Mouse (Mus musculus) megakaryocyte, embryonic 14.5 days (primary cell): ENCODE results near the gene Papolg. TPM values are rescaled to one million over a fixed set of nuclear protein-coding genes. Genes with fewer than 3 reads are reported as not detected.
"Not testable (repeated sequence)": the region's sequence is repeated elsewhere in the genome, so short reads cannot be mapped to it uniquely, and the experiment has no call there.

Experiments
- H3K27me3 ChIP-seq: replicated peaks from 2 replicates; pipeline ENCODE3; 2012; ENCODE audit warnings: inconsistent platforms
- H3K36me3 ChIP-seq: replicated peaks from 2 replicates; pipeline ENCODE3; 2012; ENCODE audit warnings: low read length, inconsistent platforms, mixed read lengths
- H3K4me1 ChIP-seq: 2 replicates; pipeline ENCODE4 v1.6.1; 2012; ENCODE audit warnings: inconsistent platforms
- H3K4me3 ChIP-seq: replicated peaks from 2 replicates; pipeline ENCODE3; 2012; ENCODE audit warnings: moderate library complexity, mild to moderate bottlenecking, inconsistent platforms
- H3K9me3 ChIP-seq: 2 replicates; pipeline ENCODE4 v1.6.1; 2012; ENCODE audit warnings: inconsistent platforms
- FLI1 ChIP-seq: IDR thresholded peaks from 2 replicates; pipeline ENCODE4 v1.6.1; 2012; ENCODE audit warnings: low read length, inconsistent platforms, mixed read lengths
- GATA1 ChIP-seq: IDR thresholded peaks from 3 replicates; pipeline ENCODE4 v1.6.1; 2012; ENCODE audit warnings: mixed read lengths, low read length, inconsistent platforms, borderline replicate concordance
- polyA plus RNA-seq: library from polyadenylated mRNA; stranded (reverse); fragments of >175 nt; gene quantifications from 2 replicates; pipeline ENCODE4 v1.2.3, GENCODE M21; 2012; ENCODE audit warnings: low replicate concordance; ENCODE audit not compliant: insufficient read depth

Gene Papolg
- polyA plus RNA-seq = 0.39 and 0.91 TPM in 2 replicates

DNA sequence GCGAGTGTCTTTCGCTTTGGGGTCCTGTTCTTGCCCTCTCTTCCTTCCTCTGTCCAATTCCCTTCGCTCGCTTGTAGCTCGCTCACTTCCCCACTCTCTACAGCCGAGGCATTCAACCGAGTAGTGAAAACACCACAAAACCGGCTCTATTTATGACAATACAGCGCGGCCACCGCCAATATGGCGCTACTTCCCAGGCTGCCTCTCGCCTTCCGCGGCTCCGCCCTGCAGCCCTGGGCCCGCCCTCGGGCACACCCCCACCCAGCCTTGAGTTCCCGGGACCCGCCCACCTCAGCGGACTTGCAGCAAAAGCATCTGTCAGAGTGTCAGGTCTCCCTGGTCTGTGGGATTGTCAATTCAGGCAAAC is at the start of gene Papolg:
Gene Papolg (minus strand): TSS at position 194 of the 367 bp plus-strand sequence.
- Histone ChIP-seq H3K4me1 (peaks cover 11% of the 10 kb centered on the region; the same call in 1 of the 2 replicates), H3K27me3 (no peaks in the 10 kb centered on the region), H3K36me3 (peaks cover 20% of the 10 kb centered on the region), H3K4me3 (peak within 1 kb of the TSS; percentile 100), H3K9me3 (peaks cover 4% of the 10 kb centered on the region; the same call in 1 of the 2 replicates)
- TF ChIP-seq FLI1 = no peak
- no peak for TF ChIP-seq GATA1

DNA sequence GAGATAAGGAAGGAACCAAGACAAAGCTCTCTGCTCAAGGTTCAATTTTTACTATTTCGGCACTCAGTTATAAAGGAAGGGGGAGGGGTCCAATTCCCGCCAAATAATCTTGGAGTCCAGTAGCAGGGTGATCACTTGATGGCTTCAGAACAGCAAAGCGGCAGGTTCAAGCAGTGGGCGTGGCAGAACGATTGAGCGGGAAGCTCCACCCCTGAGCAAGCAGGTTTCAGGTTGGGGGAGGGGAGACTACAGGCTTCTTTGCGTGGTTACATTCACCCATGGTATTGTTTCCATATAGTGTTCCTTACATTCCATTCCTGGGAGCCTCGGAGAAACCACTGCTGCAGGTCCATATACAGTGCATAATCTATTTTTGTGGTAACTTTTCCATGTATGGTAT is 33.1 kb upstream of the Papolg start:
- H3K9me3 ChIP-seq, H3K4me3 ChIP-seq, H3K4me1 ChIP-seq, H3K36me3 ChIP-seq, H3K27me3 ChIP-seq: not testable (repeated sequence)

DNA sequence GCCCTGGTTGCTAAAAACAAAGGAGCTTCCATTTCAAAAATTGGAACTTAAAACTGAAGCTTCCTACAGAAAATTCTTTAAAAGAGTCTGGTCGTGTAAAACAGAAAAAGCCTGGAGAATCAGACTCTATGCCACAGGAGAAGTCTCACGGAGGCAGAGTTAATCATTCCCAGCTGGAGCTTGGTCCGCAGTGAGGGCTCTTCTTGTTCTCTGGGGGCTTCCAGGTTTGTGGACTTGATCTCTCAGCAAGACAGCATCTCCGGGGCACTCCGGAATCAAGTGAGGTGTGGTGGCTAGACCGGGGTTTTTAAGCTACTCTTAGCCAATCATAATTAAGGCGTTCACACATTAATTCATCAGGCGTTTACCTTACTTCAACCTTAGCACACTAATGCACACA is 32.6 kb upstream of the Papolg start:
- no peaks in the 10 kb centered on the region for H3K9me3 ChIP-seq
- H3K36me3 ChIP-seq = no peaks in the 10 kb centered on the region
- no peaks in the 10 kb centered on the region for H3K27me3 ChIP-seq
- H3K4me3 ChIP-seq = no peak overlapping the region
- TF ChIP-seq GATA1 (no peak), FLI1 (no peak)
- H3K4me1 ChIP-seq = no peaks in the 10 kb centered on the region

DNA sequence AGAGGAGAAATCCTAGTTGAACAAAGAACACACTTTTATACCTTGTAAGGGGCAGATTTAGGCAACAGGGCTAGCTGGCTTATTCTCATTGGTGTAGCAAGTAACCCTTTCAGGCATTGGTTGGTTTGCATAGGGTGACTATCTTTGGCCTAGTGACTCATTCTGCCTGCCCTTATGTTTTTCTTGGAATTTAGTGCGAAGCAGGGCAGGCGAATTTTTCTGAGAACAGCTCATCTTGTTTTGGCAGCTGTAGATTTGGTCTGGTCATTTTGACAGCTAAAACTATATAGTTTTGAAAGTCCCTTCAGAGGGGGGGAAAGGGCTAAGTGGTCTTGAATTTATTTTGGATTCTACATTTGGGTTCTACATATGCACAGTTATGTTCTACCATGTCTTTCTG is 18.8 kb upstream of the Papolg start:
- not testable (repeated sequence) for H3K36me3 ChIP-seq, H3K4me3 ChIP-seq, H3K27me3 ChIP-seq, H3K4me1 ChIP-seq, H3K9me3 ChIP-seq

DNA sequence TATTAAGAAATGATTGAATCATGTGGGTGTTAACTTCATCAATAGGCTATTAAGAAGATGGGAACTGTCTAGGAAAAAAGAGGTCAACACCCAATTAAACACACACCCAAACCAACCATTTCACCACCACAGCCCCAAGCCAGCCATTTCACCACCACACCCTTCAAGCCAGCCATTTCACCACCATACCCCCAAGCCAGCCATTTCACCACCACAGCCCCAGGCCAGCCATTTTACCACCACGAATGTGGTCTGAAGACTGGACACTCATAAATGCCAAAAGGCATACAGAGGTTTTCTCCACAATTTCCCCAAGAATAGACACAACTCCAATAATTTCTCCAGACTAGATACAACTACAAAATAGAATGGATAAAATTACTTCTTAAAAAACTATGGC is 8.9 kb upstream of the Papolg start:
- peaks cover 4% of the 10 kb centered on the region; the same call in 1 of the 2 replicates for H3K4me1 ChIP-seq
- TF ChIP-seq FLI1 (no peak), GATA1 (no peak)
- no peak overlapping the region for H3K4me3 ChIP-seq
- H3K27me3 ChIP-seq = no peaks in the 10 kb centered on the region
- H3K9me3 ChIP-seq = peaks cover 4% of the 10 kb centered on the region; the same call in 1 of the 2 replicates
- H3K36me3 ChIP-seq = no peaks in the 10 kb centered on the region

DNA sequence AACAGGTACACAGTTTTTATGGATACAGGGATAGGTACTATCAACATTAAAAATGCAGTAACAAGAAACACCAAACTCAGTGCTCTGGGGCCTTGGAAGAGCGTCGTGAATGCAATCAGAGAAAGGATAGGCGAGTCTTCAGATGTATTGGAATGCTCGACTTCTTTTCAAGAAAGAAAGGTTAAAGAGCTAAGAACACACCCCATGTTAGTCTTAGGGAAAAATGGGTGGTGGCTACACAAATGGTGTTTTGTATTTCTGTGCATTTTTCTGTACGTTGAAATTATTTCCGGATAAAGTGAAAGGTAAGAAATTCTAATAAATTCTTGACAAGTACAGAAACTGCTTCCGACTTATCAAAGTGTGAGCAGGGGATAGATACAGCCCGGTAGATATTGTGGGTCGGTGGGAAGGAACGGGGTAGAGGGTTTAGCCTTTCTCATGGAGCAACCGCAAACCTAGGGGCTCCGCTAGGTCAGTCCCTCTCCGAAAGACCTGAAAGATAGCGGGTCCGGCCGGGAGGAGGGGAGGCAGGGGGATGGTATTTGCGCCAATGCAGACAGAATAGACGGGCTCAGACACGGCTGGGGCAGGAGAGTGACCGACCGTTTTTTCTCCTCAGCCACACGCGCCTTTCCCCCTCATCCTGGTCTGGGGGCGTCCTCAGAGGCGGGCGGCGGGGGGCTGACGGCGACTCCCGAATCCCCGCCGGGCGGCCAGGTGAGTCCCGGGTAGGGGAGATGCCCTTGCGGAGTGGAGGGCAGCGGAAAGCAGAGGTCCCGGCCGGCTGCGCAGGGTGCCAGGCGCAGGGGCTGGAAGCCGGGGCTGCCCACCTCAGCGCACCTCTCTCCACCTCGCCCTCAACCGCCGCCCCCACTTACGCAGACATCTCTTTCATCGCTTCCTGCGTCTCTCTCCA is 653 bp downstream of the Papolg start:
- peaks cover 26% of the 10 kb centered on the region for H3K36me3 ChIP-seq
- H3K4me1 ChIP-seq = peaks cover 10% of the 10 kb centered on the region; the same call in 1 of the 2 replicates
- H3K4me3 ChIP-seq = peak overlapping the region; percentile 100
- H3K27me3 ChIP-seq = no peaks in the 10 kb centered on the region
- no peak for TF ChIP-seq GATA1
- no peak for TF ChIP-seq FLI1
- H3K9me3 ChIP-seq = peaks cover 2% of the 10 kb centered on the region; the same call in 1 of the 2 replicates

DNA sequence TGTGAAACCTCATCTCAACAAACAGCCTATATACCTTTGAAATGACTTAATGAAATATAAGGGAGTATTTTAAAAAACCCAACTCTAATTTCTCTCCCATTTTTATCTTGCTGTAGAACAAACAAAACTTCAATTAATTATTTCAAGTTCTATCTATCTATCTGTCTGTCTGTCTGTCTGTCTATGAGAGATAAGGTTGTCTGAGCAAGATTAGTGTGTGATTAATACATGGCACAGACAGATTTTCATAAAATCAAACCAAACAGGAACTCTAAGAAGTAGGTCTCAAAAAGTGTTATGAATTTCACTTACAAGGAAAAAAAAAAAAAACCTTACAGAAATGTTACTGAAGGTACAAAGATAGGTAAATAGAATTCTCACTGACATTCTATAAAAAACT is 1.5 kb downstream of the Papolg start:
- no peak for TF ChIP-seq GATA1
- TF ChIP-seq FLI1 = no peak
- Histone ChIP-seq H3K4me3 (no peak overlapping the region), H3K4me1 (peaks cover 8% of the 10 kb centered on the region; the same call in 1 of the 2 replicates), H3K9me3 (no peaks in the 10 kb centered on the region), H3K27me3 (no peaks in the 10 kb centered on the region), H3K36me3 (peaks cover 35% of the 10 kb centered on the region)

DNA sequence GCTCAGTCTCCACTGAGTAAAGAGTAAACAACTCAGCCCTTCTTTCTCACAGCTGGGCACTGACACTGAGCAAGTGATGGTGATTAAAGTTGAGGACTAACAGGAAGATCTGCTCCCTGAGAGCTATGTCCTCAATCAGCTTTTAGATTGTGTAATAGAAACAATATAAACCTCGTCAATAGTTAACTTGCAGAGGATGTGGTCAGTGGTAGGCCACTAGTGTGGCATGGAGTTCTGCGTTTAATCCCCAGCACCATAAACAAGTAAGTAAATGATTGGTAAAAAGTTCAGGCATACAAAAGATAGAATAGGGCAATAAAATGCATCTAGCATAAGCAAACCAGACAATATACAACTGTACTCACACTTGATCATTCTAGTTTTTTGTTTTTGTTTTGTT is 30.7 kb downstream of the Papolg start:
- Histone ChIP-seq H3K4me1 (no peaks in the 10 kb centered on the region), H3K4me3 (no peak overlapping the region), H3K36me3 (peaks cover 95% of the 10 kb centered on the region), H3K9me3 (no peaks in the 10 kb centered on the region), H3K27me3 (no peaks in the 10 kb centered on the region)
- TF ChIP-seq GATA1 (no peak), FLI1 (no peak)

DNA sequence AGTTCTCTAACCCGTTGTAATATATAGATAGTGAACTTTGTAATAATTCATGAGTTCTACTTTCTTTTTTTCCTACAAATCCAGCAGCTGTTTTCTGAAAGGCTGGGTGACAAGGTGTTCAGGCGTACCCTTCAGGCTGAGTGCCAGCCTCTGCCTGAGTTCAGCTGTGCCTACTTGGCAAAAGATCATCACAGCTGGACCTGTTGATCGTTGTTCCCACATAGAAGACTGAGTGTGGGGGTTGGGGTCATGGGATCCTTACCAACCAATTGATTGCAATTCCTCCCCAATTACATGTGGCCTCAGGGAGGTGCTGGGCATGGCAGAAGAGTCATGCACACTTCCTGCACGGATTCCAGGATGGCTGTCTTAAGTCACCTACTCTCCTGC is 38.3 kb downstream of the Papolg start:
- peaks cover 56% of the 10 kb centered on the region for H3K36me3 ChIP-seq
- peaks cover 1% of the 10 kb centered on the region for H3K27me3 ChIP-seq
- no peaks in the 10 kb centered on the region for H3K9me3 ChIP-seq
- H3K4me1 ChIP-seq = 0 out of 2 replicates have a peak, but pooled peaks cover 3% of the 10 kb centered on the region
- no peak overlapping the region for H3K4me3 ChIP-seq
- TF ChIP-seq GATA1 = no peak
- TF ChIP-seq FLI1 = no peak

DNA sequence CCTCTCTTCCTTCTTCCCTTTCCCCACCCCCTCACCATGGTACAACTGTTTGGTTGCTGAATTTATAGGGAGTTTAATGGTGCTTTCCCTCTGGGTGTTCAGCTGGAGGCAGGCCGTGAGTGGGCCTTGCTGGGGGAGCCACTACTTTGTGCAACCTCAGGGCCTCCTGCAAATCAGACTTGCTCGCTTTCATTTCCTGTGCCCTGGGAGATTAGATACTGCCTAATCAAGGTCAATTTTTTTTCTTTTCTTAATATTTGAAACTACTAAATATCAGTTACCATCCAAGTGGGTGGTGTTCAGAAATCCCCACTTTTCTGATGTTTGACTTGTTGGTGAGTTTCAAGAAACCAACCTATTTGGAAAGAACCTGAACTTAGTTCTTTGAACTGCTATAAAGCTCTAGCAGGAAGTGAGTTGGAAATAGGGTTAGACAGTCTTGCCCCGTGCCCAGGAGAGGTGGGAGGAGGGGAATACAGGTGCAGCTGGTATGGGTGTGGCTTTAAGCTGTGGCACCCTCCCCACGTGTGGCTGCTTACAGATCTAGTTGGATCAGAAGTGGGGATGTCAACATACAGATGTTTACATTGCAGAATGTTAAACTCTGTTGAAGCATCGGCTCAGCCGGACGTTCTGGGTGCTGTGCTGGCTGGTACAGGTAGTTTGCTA is 38.9 kb downstream of the Papolg start:
- H3K9me3 ChIP-seq = no peaks in the 10 kb centered on the region
- TF ChIP-seq FLI1 (no peak), GATA1 (no peak)
- H3K27me3 ChIP-seq = peaks cover 1% of the 10 kb centered on the region
- H3K4me1 ChIP-seq = 0 out of 2 replicates have a peak, but pooled peaks cover 3% of the 10 kb centered on the region
- H3K36me3 ChIP-seq = peaks cover 50% of the 10 kb centered on the region
- no peak overlapping the region for H3K4me3 ChIP-seq
